18 mouse cellular contexts compared by ENCODE assay signal in genomic region chr15:28299438-28299837, GRCm38 (mm10).
"Had no signal": no experiment of that assay in that cellular context is flagged by ENCODE, and none has a peak within 500 bp of the region (broad histone marks: within the 10 kb centered on the region; RNA-seq: fewer than 3 reads in every experiment).

No protein-coding gene starts in this region.

- ATAC-seq: intestine, postnatal 0 days; liver, postnatal 0 days; lung, postnatal 0 days; midbrain, embryonic 13.5 days had no signal

- H3K4me1 ChIP-seq: limb, embryonic 12.5 days; limb, embryonic 15.5 days; midbrain, embryonic 13.5 days; stomach, embryonic 15.5 days had no signal

- H3K27me3 ChIP-seq: limb, embryonic 12.5 days; limb, embryonic 15.5 days; midbrain, embryonic 13.5 days; stomach, embryonic 15.5 days had no signal

- H3K4me3 ChIP-seq: limb, embryonic 12.5 days; limb, embryonic 15.5 days; midbrain, embryonic 13.5 days; stomach, embryonic 15.5 days had no signal

- H3K27ac ChIP-seq: kidney, postnatal 0 days; limb, embryonic 12.5 days; limb, embryonic 15.5 days; liver, embryonic 14.5 days; midbrain, embryonic 13.5 days; stomach, embryonic 15.5 days had no signal

- DNase-seq: kidney, adult 2 months; kidney, postnatal 36 days; left cerebral cortex, postnatal 4 days; liver, postnatal 0 days; lung, embryonic 14.5 days; lung, postnatal 36 days; retina, postnatal 1 day; right cerebral cortex, postnatal 25 days; spleen, adult 18-20 months; thymus, postnatal 25 days had no signal

- H3K9me3 ChIP-seq: limb, embryonic 12.5 days; limb, embryonic 15.5 days; midbrain, embryonic 13.5 days; stomach, embryonic 15.5 days had no signal

- H3K36me3 ChIP-seq: limb, embryonic 12.5 days; limb, embryonic 15.5 days; midbrain, embryonic 13.5 days; stomach, embryonic 15.5 days had no signal
